Mouse (Mus musculus) forebrain, embryonic 15.5 days (tissue): ENCODE data around the gene Acer1. TPM values are rescaled to one million over a fixed set of nuclear protein-coding genes. Genes with fewer than 3 reads are reported as not detected.

Experiments used
- ATAC-seq: fragments of 200-750 bp; cut with Nextera tagmentation; replicated peaks from 2 replicates; pipeline ENCODE4 v1.8.0; 2017; ENCODE audit warnings: mild to moderate bottlenecking, moderate TSS enrichment, moderate library complexity
- H3K27ac ChIP-seq: fragments of 300-500 bp; sonication (generic); replicated peaks from 2 replicates; pipeline ENCODE4 v1.5.1; 2015; ENCODE audit warnings: mild to moderate bottlenecking, inconsistent platforms
- H3K27me3 ChIP-seq: fragments of 300-500 bp; sonication (generic); 2 replicates; pipeline ENCODE4 v1.6.1; 2015; ENCODE audit warnings: inconsistent platforms
- H3K36me3 ChIP-seq: fragments of 300-500 bp; sonication (generic); 2 replicates; pipeline ENCODE4 v1.6.1; 2015; ENCODE audit warnings: mild to moderate bottlenecking, inconsistent platforms
- H3K4me1 ChIP-seq: fragments of 300-500 bp; sonication (generic); 2 replicates; pipeline ENCODE4 v1.6.1; 2015; ENCODE audit warnings: inconsistent platforms
- H3K4me2 ChIP-seq: fragments of 300-500 bp; sonication (generic); replicated peaks from 2 replicates; pipeline ENCODE4 v1.6.1; 2015; ENCODE audit warnings: mild to moderate bottlenecking, inconsistent platforms
- H3K4me3 ChIP-seq: fragments of 300-500 bp; sonication (generic); 2 replicates; pipeline ENCODE4 v1.5.1; 2015; ENCODE audit warnings: mild to moderate bottlenecking, inconsistent platforms
- H3K9ac ChIP-seq: fragments of 300-500 bp; sonication (generic); replicated peaks from 2 replicates; pipeline ENCODE4 v1.6.1; 2015; ENCODE audit warnings: mild to moderate bottlenecking, inconsistent platforms
- H3K9me3 ChIP-seq: fragments of 300-500 bp; sonication (generic); 2 replicates; pipeline ENCODE4 v1.6.1; 2016; ENCODE audit warnings: inconsistent platforms
- WGBS: fragments of 180-500 bp; shearing (Covaris S2); methylation state at CpG from one replicate; pipeline ENCODE4 v1.1.7; 2015; ENCODE audit warnings: mixed read lengths; 5-methylcytosine and 5-hydroxymethylcytosine counted together
- polyA plus RNA-seq: library from polyadenylated mRNA; unstranded; fragments of >200 nt; fragmentation: Nextera tagmentation; extraction: Ambion mirVana; gene quantifications from 2 replicates; pipeline ENCODE4 v1.2.1, GENCODE M21; 2015

Gene Acer1
- polyA plus RNA-seq, result not detected in 2 replicates

- Histone ChIP-seq H3K4me1 (no peaks in the 10 kb centered on the region), H3K9me3 (no peaks in the 10 kb centered on the region), H3K27me3 (no peaks in the 10 kb centered on the region), H3K36me3 (no peaks in the 10 kb centered on the region), H3K4me3 (no peak within 1 kb of the TSS), H3K4me2 (no peak within 1 kb of the TSS), H3K27ac (no peak within 1 kb of the TSS), H3K9ac (no peak within 1 kb of the TSS)
- no peak for ATAC-seq
- 79% methylated on average over 5 of the region's 5 CpGs for whole genome bisulfite sequencing
Observed at GRCm38 (mm10) chr17:56982013-56982412, at the start of gene Acer1. Gene Acer1 (minus strand): TSS chr17:56982126.

- H3K27me3 ChIP-seq, result no peaks in the 10 kb centered on the region
- peaks cover 28% of the 10 kb centered on the region for H3K36me3 ChIP-seq
- peak within 1 kb of the TSS; percentile 94 for H3K27ac ChIP-seq
- H3K9me3 ChIP-seq, result no peaks in the 10 kb centered on the region
- H3K4me2 ChIP-seq, result peak within 1 kb of the TSS; percentile 75
- peaks cover 25% of the 10 kb centered on the region for H3K4me1 ChIP-seq
- 1% methylated on average over 97 of the region's 99 CpGs for WGBS
- no peak; the same call in 1 of the 2 replicates for ATAC-seq
- H3K9ac ChIP-seq, result peak within 1 kb of the TSS; percentile 99
- H3K4me3 ChIP-seq, result peak within 1 kb of the TSS; percentile 94
Observed at GRCm38 (mm10) chr17:57030931-57031660, 49.2 kb upstream of the Acer1 start, which contains the start of gene Khsrp. Gene Khsrp (minus strand): TSS chr17:57031522.

GRCm38 (mm10) chr17:57029691-57030090 lies 47.8 kb upstream of the Acer1 start:
- ATAC-seq, result no peak
- Histone ChIP-seq H3K9ac (peak overlapping the region; percentile 99), H3K27ac (no peak overlapping the region), H3K4me3 (peak overlapping the region; percentile 94), H3K4me1 (peaks cover 25% of the 10 kb centered on the region), H3K9me3 (no peaks in the 10 kb centered on the region), H3K36me3 (peaks cover 42% of the 10 kb centered on the region), H3K4me2 (peak overlapping the region; percentile 75), H3K27me3 (no peaks in the 10 kb centered on the region)
- WGBS, result 59% methylated on average over 8 of the region's 8 CpGs

- Histone ChIP-seq H3K9me3 (no peaks in the 10 kb centered on the region), H3K4me2 (no peak overlapping the region), H3K9ac (no peak overlapping the region), H3K4me3 (no peak overlapping the region), H3K36me3 (peaks cover 64% of the 10 kb centered on the region), H3K4me1 (peaks cover 19% of the 10 kb centered on the region), H3K27me3 (no peaks in the 10 kb centered on the region), H3K27ac (no peak overlapping the region)
- 91% methylated on average over 4 of the region's 4 CpGs for WGBS
- ATAC-seq, result no peak
Observed at GRCm38 (mm10) chr17:57027471-57027870, 45.5 kb upstream of the Acer1 start.

- ATAC-seq, result no peak
- H3K36me3 ChIP-seq, result peaks cover 49% of the 10 kb centered on the region
Observed at GRCm38 (mm10) chr17:57020960-57021359, 39.0 kb upstream of the Acer1 start.

GRCm38 (mm10) chr17:57019693-57020092 lies 37.8 kb upstream of the Acer1 start:
- Histone ChIP-seq H3K9me3 (no peaks in the 10 kb centered on the region), H3K4me2 (no peak overlapping the region), H3K9ac (no peak overlapping the region), H3K27ac (no peak overlapping the region), H3K36me3 (peaks cover 36% of the 10 kb centered on the region), H3K4me1 (no peaks in the 10 kb centered on the region), H3K27me3 (no peaks in the 10 kb centered on the region), H3K4me3 (no peak overlapping the region)
- no peak for ATAC-seq
- 81% methylated on average over 2 of the region's 2 CpGs for WGBS

More at GRCm38 (mm10) chr17:57020960-57021359, 39.0 kb upstream of the Acer1 start:
- Histone ChIP-seq H3K9me3 (no peaks in the 10 kb centered on the region), H3K4me2 (no peak overlapping the region), H3K9ac (no peak overlapping the region), H3K27ac (no peak overlapping the region), H3K4me3 (no peak overlapping the region), H3K27me3 (no peaks in the 10 kb centered on the region), H3K4me1 (no peaks in the 10 kb centered on the region)
- WGBS, result 91% methylated on average over 5 of the region's 5 CpGs

GRCm38 (mm10) chr17:57012245-57012795 lies 30.4 kb upstream of the Acer1 start:
- H3K9ac ChIP-seq, result peak overlapping the region; percentile 63; the same call in 1 of the 2 replicates
- peaks cover 20% of the 10 kb centered on the region for H3K4me1 ChIP-seq
- no peak for ATAC-seq
- no peaks in the 10 kb centered on the region for H3K9me3 ChIP-seq
- H3K36me3 ChIP-seq, result peaks cover 14% of the 10 kb centered on the region
- peak overlapping the region; percentile 95 for H3K27ac ChIP-seq
- peak overlapping the region; percentile 69 for H3K4me2 ChIP-seq
- no peaks in the 10 kb centered on the region for H3K27me3 ChIP-seq
- WGBS, result 71% methylated on average over 13 of the region's 13 CpGs
- peak overlapping the region; percentile 79 for H3K4me3 ChIP-seq

- peak within 1 kb of the TSS; percentile 79 for H3K4me3 ChIP-seq
- WGBS, result under 1% methylated on average over 51 of the region's 51 CpGs
- H3K27me3 ChIP-seq, result no peaks in the 10 kb centered on the region
- H3K9ac ChIP-seq, result peak within 1 kb of the TSS; percentile 74
- H3K4me1 ChIP-seq, result peaks cover 20% of the 10 kb centered on the region
- peak within 1 kb of the TSS; percentile 95 for H3K27ac ChIP-seq
- peaks cover 23% of the 10 kb centered on the region for H3K36me3 ChIP-seq
- ATAC-seq, result peak; percentile 93
- H3K4me2 ChIP-seq, result peak within 1 kb of the TSS; percentile 81
- no peaks in the 10 kb centered on the region for H3K9me3 ChIP-seq
Observed at GRCm38 (mm10) chr17:57011236-57012141, 29.6 kb upstream of the Acer1 start, which contains the start of the genes Gtf2f1 and Gm17949. Gene Gtf2f1 (minus strand): TSS chr17:57011288. Gene Gm17949 (plus strand): TSS chr17:57011469.

- ATAC-seq, result peak; percentile 53
- Histone ChIP-seq H3K4me1 (peaks cover 20% of the 10 kb centered on the region), H3K27ac (peak overlapping the region; percentile 95), H3K4me2 (peak overlapping the region; percentile 81), H3K9ac (peak overlapping the region; percentile 74), H3K9me3 (no peaks in the 10 kb centered on the region), H3K36me3 (peaks cover 29% of the 10 kb centered on the region), H3K27me3 (no peaks in the 10 kb centered on the region), H3K4me3 (peak overlapping the region; percentile 79)
- WGBS, result under 1% methylated on average over 19 of the region's 19 CpGs
Observed at GRCm38 (mm10) chr17:57010911-57011235, 28.9 kb upstream of the Acer1 start.

GRCm38 (mm10) chr17:57007137-57007905 lies 25.4 kb upstream of the Acer1 start:
- Histone ChIP-seq H3K4me3 (no peak overlapping the region), H3K4me1 (peaks cover 17% of the 10 kb centered on the region), H3K27ac (no peak overlapping the region), H3K36me3 (peaks cover 59% of the 10 kb centered on the region), H3K27me3 (no peaks in the 10 kb centered on the region), H3K9me3 (no peaks in the 10 kb centered on the region), H3K4me2 (no peak overlapping the region), H3K9ac (no peak overlapping the region)
- 93% methylated on average over 13 of the region's 13 CpGs for WGBS
- ATAC-seq, result no peak

GRCm38 (mm10) chr17:57003994-57004393 lies 22.1 kb upstream of the Acer1 start:
- Histone ChIP-seq H3K9me3 (no peaks in the 10 kb centered on the region), H3K9ac (no peak overlapping the region), H3K4me1 (no peaks in the 10 kb centered on the region), H3K4me3 (no peak overlapping the region), H3K27me3 (no peaks in the 10 kb centered on the region), H3K36me3 (peaks cover 60% of the 10 kb centered on the region), H3K27ac (no peak overlapping the region), H3K4me2 (no peak overlapping the region)
- no peak for ATAC-seq
- 95% methylated on average over 7 of the region's 7 CpGs for WGBS
